Mouse (Mus musculus) thymus, adult 2 months (tissue): ENCODE results near the gene Csf1.

Experiments used
- CTCF ChIP-seq: fragments of 200-500 bp; IDR thresholded peaks from 2 replicates; pipeline ENCODE4 v1.5.1; 2012; ENCODE audit warnings: mild to moderate bottlenecking, control low read depth, low read length, moderate library complexity, borderline replicate concordance; ENCODE audit not compliant: control insufficient read depth, poor library complexity, insufficient read depth; ENCODE audit errors: extremely low read depth
- POLR2A ChIP-seq: fragments of 200-500 bp; IDR thresholded peaks from 2 replicates; pipeline ENCODE4 v1.6.1; 2012; ENCODE audit warnings: mild to moderate bottlenecking, low read length, control low read depth, moderate library complexity; ENCODE audit not compliant: control insufficient read depth, poor library complexity, insufficient read depth; ENCODE audit errors: extremely low read depth

GRCm38 (mm10) chr3:107739966-107740365, 20.3 kb downstream of the Csf1 start:
- TF ChIP-seq CTCF (no peak), POLR2A (no peak)
